Mouse (Mus musculus) left cerebral cortex, adult 2 months (tissue): Measurements from ENCODE around the gene Gm26920. TPM values are rescaled to one million over a fixed set of nuclear protein-coding genes. Genes with fewer than 3 reads are reported as not detected.
A peak's percentile ranks its signal among the peaks of the same experiment; 100 is the strongest.

Experiments used
- DNase-seq, 2 experiments: peaks; one replicate each; pipeline ENCODE4 v3.0.0; 2021 to 2022; ENCODE audit warnings: low spot score in 2 of 2, mixed read lengths in 1 of 2; ENCODE audit errors: extremely low spot score in 1 of 2
- H3K27ac ChIP-seq: fragments of 200-600 bp; 2 replicates; pipeline ENCODE4 v1.8.1; 2022
- H3K4me3 ChIP-seq: fragments of 200-600 bp; 2 replicates; pipeline ENCODE4 v1.8.1; 2022
- CTCF ChIP-seq: fragments of 200-600 bp; IDR thresholded peaks from 2 replicates; pipeline ENCODE4 v1.8.1; 2022; ENCODE audit warnings: antibody characterized with exemption, mild to moderate bottlenecking, moderate library complexity
- intact Hi-C: fragments of 180-260 bp; cut with DNase I; formaldehyde crosslinking; loops from one replicate; pipeline ENCODE4 v1.15.1; 2025
- total RNA-seq, 2 experiments: library from RNA; stranded (reverse); gene quantifications; 2 replicates each; pipeline ENCODE4 v1.2.3; 2021

Gene Gm26920
- total RNA-seq, 2 experiments from 2014 or later, result 1.1 to 1.4 TPM

DNA sequence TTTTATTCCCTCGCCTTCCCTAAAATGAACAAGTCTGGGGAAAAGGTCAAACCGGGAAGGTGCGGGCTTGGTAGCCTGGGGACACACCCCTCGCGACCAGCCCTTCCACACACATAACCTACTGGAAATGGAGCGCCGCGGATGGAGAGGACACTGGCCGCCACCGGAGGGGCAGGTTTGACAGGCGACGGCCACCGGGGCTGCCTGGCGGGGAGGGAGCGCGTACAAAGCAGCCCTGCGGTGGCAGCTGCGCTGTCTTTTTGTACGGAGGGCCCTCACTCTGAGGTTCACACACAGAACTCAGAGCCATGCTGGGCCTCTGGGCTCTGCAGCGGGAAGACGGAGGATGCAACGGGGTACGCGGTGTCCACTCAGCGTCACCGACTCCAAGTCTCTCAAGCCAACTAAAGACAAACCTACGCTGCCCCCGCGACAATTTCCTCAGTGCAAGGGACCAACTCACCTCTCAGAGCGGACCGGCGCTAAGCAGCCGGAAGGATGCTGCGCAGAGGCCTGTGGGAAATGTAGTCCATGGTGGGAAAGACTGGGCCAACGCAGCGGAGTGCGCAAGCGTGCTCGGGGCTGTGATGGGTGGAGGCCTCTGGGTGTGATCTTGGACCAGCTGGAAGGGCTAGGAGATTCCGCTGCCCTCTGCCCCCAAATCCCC is 39.2 kb downstream of the Gm26920 start, which contains the start of gene Zfp14:
Gene Zfp14, minus strand, starts transcription at position 499 of the 667 bp plus-strand sequence.
- intact Hi-C loops, result loop anchor here (1.0 to 2.0 kb wide), 2 partner anchors 39 to 98 kb away; partner anchors contain the start of genes Gm26920 and Zfp566

DNA sequence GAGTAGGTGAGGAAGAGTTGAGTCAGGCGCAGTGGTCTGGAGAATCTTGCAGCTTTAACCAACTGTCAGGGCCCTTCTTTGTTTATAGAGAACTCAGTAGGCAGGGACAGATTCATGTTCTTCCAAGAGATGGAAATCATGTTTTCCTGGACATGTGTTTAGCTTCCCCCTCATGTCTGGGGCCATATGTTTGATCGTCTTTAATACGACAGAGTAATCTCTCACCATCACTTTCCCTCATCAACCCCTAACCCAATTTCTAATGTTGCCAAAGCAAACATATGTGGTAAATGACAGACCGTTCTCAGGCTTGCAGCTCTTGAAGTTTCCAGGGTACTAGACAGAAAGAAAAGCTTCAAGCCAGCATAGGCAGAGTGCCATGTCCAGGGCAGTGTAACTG is 42.1 kb downstream of the Gm26920 start:
- no peak for DNase-seq
- Histone ChIP-seq H3K27ac (no peak overlapping the region), H3K4me3 (no peak overlapping the region)
- TF ChIP-seq CTCF, result no peak
- intact Hi-C loops, result no loop called here

More for the DNA sequence above, 39.2 kb downstream of the Gm26920 start, which contains the start of gene Zfp14:
- peak; percentile 89 to 93 for DNase-seq
- peak within 1 kb of the TSS; percentile 85 for H3K4me3 ChIP-seq
- H3K27ac ChIP-seq, result peak within 1 kb of the TSS; percentile 78
- TF ChIP-seq CTCF, result no peak

DNA sequence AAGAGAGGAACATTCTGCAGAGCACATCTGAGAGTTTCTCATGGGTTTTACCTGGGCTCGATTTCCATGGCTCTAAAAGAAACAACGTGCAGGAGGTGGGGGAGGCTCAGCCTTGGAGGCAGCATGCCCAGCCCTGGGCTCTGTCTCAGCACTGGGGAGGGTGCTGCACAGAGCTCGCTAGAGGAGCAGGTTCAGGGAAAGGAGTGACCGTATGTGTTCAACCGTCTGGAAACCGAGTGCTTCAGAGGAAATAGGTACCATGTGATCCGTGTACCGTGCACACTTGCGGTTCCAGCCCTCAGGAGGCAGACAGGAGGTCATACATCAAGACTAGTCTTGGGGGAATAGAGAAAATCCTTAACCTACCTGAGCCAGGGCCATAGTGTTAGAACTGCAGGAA is 45.9 kb downstream of the Gm26920 start:
- DNase-seq, result no peak
- no peak for TF ChIP-seq CTCF
- Histone ChIP-seq H3K27ac (no peak overlapping the region), H3K4me3 (no peak overlapping the region)
- intact Hi-C loops, result no loop called here

DNA sequence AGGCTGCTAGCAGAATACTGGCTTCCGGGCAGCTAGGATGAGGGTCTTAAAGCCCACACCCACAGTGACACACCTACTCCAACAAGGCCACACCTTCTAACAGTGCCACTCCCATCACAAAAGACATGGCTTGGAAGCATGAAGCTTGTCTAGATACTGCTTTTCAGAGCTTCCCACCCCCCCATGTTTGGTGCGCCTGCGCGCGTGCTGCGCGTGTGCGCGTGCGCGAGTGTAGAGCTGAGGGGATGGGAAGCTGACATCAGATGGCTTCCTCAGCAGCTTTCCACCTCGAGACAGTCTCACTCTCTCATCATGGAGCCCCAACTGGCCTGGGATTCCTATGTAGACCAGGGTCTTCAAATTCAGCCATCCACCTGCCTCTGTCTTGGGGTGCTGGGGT is 55.9 kb downstream of the Gm26920 start:
- intact Hi-C loops, result no loop called here
- TF ChIP-seq CTCF, result no peak
- H3K27ac ChIP-seq, result no peak overlapping the region
- no peak for DNase-seq
- no peak overlapping the region for H3K4me3 ChIP-seq

DNA sequence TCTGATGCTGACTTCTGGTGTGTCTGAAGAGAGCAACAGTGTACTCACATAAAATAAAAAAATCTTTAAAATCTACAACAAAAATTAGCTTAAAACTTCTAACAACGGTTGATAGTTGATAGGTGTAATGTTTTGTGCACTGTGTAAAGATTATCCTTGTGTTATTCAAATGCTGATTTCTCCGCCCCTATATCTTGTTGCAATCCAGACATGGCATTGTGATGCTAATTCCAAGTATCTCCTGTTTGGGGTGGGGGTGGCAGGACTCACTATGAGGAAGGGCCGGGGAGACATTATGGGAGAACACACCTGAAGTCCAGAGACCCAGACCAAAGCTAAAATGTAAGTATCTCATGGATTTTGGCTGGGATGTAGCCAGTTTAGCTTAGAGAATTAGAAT is 58.8 kb downstream of the Gm26920 start:
- TF ChIP-seq CTCF, result no peak
- intact Hi-C loops, result no loop called here
- Histone ChIP-seq H3K4me3 (no peak overlapping the region), H3K27ac (no peak overlapping the region)
- DNase-seq, result no peak

DNA sequence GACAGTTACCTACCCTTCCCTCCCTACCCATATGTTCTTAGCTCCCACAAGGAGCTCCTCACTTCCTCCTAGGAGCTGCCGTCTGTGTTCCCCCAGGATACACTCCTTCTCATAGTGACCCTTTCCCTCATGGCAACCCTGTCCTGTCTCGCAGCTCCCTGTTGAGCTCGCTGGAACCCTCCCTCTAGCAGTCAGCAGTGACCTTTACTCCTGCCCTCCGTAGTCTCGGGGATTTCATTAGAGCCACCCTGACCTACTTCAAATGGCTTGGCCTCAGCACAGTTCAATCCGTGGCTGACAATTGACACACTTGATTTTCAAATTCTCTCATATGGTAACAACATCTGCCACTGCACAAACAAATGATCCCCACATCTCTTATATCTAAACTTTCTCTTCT is 59.5 kb downstream of the Gm26920 start:
- Histone ChIP-seq H3K4me3 (no peak overlapping the region), H3K27ac (no peak overlapping the region)
- no peak for TF ChIP-seq CTCF
- no peak for DNase-seq
- intact Hi-C loops, result no loop called here

DNA sequence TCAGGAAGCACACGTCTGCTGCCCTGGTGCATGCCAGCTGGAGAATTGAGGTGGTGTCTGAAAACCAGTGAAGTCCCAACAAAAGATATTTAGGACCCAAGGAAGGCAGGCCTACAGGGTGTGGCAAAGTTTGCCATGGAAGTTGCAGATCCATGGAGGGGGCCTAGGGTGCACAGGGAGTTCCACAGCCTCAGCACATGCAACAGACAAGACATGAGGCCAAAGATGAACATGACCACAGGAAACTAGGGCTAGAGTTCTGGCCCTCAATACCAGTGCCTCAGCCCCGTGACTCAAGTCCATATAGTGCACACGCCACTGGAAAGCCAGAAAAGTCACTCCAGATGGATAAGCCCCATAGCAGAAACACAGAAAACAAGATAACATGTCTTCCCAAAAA is 61.6 kb downstream of the Gm26920 start:
- Histone ChIP-seq H3K4me3 (no peak overlapping the region), H3K27ac (no peak overlapping the region)
- no peak for TF ChIP-seq CTCF
- intact Hi-C loops, result no loop called here
- DNase-seq, result no peak

DNA sequence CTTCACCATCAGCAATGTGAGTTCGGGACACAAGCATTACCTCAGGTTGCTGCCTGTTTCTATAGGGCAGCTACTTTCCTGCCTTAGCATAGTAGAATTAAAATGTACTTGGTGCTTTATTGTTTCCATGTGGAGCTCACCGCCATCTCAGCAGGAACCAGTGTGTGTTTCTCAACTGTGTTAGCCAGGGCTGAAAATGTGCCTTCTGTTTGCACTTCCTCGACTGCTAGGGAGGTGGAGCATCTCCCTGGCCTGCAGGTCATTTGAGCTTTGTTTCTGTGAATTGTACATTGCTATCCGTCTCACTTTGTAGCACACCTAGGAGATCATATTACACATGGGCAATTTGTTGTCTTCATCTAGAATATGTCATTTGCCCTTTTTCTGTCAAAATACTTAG is 62.9 kb downstream of the Gm26920 start:
- Histone ChIP-seq H3K4me3 (no peak overlapping the region), H3K27ac (no peak overlapping the region)
- no peak for DNase-seq
- TF ChIP-seq CTCF, result no peak
- intact Hi-C loops, result no loop called here

DNA sequence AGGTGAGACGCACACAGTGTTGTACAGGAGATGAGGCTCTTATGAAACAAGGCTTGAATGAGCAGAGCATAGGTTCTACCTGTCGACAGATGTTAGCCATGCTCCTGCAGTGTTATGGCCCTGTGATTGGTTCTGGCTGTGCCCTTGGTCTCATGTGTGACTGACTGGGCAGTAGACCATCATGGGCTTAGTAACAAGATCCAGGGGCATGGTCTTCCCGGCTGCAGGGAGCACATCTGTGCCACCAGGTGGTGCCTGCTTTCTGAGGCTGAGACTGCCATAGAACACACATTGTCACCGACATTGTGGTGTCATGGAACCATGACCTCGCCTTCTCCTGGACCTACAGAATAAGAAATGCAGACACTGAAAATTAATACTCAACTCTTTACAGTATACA is 64.9 kb downstream of the Gm26920 start:
- no peak for TF ChIP-seq CTCF
- H3K4me3 ChIP-seq, result no peak overlapping the region
- intact Hi-C loops, result no loop called here
- no peak for DNase-seq
- H3K27ac ChIP-seq, result no peak overlapping the region

DNA sequence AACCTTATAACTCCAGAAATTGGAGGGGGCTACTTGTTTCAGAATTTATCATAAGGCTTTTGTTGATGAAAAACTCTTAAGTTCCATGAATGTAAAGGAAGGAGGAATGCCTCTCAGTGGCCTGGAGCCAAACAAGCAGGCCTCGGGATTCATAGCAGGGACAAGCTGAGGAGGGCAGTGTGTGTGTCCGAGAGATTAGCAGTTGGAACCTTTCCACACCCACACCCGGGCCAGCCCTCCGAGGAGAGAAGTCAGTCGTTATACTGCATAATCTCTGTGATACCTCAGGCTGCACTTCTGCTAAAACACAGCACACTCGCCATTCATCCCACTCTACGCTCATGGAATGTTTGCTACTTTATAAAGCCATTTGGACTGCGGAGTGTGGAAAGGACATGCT is 66.4 kb downstream of the Gm26920 start:
- Histone ChIP-seq H3K4me3 (no peak overlapping the region), H3K27ac (no peak overlapping the region)
- no peak for DNase-seq
- intact Hi-C loops, result no loop called here
- TF ChIP-seq CTCF, result no peak

DNA sequence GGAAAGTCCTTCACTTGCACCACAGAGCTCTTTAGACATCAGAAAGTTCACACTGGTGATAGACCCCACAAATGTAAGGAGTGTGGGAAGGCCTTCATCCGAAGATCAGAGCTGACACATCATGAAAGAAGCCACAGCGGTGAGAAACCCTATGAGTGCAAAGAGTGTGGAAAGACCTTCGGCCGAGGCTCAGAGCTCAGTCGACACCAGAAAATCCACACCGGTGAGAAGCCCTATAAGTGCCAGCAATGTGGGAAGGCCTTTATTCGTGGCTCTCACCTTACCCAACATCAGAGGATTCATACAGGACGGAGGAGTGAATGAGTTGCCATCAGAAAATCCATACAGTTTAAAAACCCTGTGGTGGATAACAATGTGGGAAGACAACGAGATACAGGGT is 66.9 kb downstream of the Gm26920 start:
- intact Hi-C loops, result no loop called here

DNA sequence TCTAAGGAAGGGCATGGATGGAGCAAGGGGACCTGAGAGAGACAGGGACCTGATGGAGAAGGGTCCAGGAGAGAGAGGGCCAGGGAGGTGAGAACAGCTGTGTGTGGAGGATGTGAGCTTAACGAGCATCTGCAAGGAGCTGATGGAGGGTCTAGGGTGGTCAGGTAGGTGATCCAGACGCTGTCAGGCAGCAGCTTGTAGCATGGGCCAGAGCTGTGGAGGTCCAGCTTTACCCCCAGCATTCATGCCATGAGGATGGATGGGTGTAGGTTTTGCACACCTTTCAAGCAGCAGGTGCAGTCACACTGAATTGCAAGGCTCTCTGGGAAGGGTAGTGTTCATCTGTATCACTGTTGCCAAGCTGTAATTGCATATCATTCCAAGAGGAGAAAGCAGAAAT is 70.7 kb downstream of the Gm26920 start:
- intact Hi-C loops, result no loop called here
- TF ChIP-seq CTCF, result no peak
- Histone ChIP-seq H3K27ac (no peak overlapping the region), H3K4me3 (no peak overlapping the region)
- DNase-seq, result no peak

More for the DNA sequence above, 66.9 kb downstream of the Gm26920 start:
- H3K27ac ChIP-seq, result no peak overlapping the region
- no peak overlapping the region for H3K4me3 ChIP-seq
- TF ChIP-seq CTCF, result no peak
- no peak for DNase-seq

DNA sequence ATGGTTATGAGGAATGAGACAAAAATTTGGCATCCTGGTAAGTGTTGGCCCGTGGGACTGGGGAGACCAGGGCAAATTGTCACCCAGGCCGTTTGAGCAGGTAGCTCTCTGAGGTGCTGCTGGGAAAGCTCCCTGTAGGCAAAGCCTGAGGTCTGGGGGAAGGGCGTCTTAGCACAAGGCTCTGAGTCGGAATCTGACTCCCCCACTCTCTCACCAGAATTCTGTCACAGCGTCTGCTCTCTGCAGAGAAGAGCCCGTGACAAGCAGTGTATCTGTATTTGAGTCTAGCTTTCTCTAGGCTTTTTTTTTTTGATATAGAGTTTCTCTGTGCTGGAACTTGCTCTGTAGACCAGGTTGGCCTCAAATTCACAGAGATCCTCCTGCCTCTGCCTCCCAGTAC is 73.0 kb downstream of the Gm26920 start:
- DNase-seq, result no peak
- intact Hi-C loops, result no loop called here
- H3K27ac ChIP-seq, result no peak overlapping the region
- H3K4me3 ChIP-seq, result no peak overlapping the region
- no peak for TF ChIP-seq CTCF
